Mouse (Mus musculus) layer of hippocampus, postnatal 14 days (tissue): ENCODE results near the gene Foxf2. TPM values are rescaled to one million over a fixed set of nuclear protein-coding genes. Genes with fewer than 3 reads are reported as not detected.

ENCODE experiments used
- DNase-seq, 2 experiments: peaks; one replicate each; pipeline ENCODE4 v3.0.0; 2021 to 2022; ENCODE audit warnings: low spot score in 2 of 2, mixed read lengths in 1 of 2
- total RNA-seq, 2 experiments: library from RNA; stranded (reverse); gene quantifications; 2 replicates each; pipeline ENCODE4 v1.2.3; 2021

Gene Foxf2
- total RNA-seq, 2 experiments from 2014 or later: 7.0 to 7.5 TPM

DNA sequence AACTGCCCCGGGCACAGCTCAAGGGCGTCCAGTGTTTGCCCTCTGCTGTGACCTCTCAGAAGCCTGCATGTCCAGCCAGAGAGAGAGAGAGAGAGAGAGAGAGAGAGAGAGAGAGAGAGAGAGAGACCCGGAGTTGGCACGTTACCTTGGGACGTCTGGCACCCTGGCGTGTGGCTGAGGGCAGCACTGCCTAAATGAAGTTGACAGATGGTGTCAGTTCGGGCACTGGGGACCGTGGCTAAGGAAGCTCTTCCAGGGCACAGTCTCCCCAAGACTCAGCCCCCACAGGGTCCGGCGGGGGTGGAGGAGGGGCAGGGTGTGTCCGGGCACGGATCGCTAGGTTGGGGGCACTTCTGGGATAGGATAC lies 667 bp upstream of the Foxf2 start:
- no peak for DNase-seq

DNA sequence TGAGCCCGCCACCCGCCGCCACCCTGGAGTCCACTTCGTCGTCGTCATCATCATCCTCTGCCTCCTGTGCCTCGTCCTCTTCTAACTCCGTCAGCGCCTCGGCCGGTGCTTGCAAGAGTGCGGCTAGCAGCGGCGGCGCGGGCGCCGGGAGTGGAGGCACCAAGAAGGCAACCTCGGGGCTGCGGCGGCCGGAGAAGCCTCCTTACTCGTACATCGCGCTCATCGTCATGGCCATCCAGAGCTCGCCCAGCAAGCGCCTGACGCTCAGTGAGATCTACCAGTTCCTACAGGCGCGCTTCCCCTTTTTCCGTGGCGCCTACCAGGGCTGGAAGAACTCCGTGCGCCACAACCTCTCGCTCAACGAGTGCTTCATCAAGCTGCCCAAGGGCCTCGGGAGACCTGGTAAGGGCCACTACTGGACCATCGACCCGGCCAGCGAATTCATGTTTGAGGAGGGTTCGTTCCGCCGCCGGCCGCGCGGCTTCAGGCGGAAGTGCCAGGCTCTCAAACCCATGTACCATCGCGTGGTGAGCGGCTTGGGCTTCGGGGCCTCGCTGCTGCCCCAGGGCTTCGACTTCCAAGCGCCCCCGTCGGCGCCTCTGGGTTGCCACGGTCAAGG lies 676 bp downstream of the Foxf2 start:
- no peak for DNase-seq

DNA sequence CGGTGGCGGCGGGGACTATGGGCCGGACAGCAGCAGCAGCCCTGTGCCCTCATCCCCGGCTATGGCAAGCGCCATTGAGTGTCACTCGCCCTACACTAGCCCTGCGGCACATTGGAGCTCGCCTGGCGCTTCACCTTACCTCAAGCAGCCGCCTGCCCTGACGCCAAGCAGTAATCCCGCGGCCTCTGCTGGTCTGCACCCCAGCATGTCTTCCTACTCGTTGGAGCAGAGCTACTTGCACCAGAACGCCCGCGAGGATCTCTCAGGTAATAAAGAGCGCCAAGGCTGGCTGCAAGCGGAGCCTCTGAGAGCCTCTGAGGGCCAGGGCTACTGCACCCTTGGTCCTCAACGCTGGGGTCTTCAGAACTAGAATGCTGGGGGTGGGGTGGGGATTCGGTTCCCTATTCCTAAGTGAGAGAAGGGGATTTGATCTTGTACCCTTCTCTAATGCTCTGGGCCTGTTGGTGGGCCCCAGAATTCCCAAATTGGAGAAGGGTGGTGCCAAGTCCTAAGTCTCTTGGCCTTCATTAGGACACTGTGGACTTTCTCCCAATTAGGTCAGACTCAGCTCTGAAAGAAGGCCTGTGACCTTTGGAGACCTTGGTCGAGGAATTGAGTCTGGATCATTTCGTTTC lies 1.5 kb downstream of the Foxf2 start:
- DNase-seq: no peak

DNA sequence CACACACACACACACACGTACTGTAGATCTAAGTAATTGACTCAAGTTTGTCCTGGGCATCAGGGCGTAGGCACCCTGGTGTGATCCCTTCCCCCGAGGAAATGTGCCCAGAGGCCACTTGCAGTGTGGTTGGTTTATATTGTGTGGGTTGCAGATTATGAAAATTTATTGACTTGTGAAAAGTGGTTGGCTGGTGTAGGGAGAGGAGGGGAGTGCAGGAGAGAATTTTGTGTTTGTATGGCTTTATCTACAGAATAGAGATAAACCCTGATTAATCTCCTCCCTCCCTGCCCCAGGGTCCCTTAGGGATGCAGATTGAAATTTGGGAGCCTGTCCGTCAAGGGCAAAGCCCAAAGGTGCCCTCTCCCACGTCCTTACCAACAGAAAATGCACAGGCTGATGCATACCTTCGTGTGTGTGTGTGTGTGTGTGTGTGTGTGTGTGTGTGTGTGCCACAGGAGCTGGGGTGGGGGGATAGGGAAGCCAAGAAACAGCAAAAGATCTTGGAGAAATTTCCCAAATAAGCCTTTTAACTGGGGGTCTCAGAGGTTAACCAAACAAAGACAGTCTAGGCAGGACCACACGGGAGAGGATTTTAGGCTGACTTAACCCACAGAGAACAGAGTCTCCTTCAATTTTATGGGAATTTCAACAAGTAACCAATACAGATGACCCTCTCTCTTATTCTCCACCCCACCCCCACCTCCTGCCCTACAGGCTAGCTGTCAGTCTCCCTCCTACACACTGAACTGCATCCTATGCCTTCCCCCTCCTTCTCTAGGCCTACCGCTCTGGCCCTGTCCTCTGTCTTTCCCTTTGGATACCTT lies 2.5 kb downstream of the Foxf2 start:
- DNase-seq: no peak

DNA sequence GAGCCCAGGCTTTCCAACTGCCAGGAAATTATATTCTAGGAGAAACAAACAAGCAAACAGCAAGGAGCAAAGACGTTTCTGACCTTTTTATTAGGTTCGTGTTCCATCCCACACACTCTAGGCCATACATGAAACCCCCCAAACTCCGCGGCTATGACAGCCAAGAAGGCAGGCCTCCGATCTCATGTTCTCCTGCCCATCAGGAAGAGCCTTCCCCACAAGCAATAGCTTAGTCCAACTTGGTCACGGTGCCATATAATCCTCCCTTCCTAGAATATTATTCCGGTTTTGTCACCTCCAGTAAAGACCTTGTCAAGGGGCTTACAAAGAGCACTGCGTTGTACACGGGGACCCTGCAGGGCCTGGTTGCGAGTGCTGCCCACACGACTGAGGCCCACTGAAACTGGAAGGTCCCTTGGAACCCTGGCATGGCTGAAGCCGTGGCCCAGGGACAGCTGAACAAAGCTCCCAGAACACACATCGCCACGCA lies 3.1 kb downstream of the Foxf2 start:
- no peak for DNase-seq

DNA sequence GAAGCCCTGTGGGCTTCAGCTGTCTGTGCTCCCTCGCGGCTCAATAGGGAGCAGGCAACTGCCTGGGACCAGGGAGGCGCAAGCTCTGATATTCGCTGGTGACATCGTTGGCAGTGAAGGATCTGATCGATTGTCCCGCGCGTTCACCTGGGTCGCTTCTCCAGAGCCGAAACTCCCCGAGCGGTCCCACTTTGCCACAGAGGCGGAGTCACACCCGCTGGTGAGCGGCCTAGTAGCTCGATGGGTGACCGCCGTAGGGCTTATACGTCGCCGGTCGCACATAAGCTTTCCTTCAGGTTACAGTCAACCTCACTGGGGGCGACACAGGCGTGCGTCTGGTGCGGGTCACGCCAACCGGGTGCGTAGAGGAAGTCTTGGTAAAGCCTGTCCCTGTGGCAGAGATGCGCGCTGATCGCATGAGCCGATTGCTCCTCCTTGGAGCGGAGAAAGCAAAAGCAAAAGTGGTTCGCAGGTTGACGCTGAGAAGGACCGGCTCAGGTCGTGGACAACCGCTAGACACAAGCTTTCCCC lies 3.8 kb downstream of the Foxf2 start:
- DNase-seq: no peak

DNA sequence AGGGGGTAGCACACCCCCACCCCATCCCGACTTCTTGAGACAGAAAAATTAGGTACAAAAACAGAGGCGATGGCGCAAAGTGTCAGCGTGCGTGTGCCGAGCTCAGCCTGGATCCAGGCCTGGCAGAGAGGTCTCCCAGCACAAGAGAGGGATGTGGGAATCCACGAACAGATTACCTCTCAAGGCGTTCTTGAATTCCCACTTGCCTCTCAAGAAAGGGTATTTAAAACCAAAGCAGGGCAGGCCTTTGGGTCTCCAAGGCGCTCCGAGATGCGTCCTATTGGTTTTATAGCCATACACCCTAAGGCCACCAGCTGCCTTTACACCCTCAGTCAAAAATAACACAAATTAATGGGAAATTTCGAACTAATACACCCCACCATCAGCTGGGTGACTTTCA lies 4.4 kb downstream of the Foxf2 start:
- no peak for DNase-seq

DNA sequence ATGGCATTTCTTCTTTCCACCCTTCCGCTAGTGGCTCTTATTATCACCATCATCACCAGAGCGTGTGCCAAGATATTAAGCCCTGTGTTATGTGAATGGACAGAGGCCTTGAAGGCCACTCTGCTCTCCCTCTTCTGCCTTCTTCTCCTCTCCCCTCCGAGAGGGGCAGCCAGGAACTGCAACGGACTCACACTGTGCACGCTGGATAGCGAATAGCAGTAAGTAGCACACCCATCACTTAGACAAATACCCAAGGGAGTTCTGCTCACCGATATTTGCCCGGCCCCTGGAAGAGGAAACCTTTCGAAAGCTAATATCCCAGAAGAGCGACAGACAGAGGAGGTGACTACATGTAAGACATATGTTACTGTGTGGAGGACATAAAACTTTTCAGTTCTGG lies 4.9 kb downstream of the Foxf2 start:
- DNase-seq: no peak

DNA sequence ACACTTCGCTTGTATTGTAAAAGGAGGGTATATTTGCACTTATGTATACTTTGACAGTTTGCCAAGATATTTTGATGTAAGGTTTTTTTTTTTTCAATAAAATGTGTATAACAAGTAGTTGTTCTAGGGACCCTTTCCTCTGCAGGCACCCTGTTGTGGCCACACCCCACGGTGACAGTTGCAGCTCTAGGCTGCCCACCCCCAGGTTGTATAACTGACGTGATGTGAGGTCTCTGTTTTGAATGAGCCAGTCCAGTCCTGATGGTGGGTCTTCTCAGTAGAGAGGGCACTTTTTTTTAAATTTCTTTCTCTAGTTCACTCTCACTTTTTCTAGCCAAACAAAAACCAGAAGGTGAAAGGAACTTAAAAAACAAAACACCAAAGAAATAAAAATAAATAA lies 5.7 kb downstream of the Foxf2 start:
- DNase-seq: no peak

DNA sequence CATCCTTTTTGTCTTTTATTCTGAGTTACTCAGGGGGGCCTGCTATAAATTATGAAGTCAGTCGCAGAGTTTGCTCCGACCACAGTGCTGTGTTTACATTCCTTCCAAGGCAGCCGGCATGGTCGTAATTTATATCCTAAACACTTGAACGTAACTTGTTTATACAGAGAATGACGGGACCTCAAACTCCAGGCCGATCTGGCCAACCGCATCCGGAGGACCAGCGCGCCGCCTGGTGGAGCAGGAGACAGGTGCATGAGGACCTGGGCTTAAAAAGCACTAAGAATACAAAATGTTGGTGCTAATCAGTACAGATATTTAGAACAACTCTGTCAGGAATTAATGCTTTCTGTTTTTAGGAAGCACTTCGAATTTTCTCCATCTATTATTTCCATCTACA lies 6.8 kb downstream of the Foxf2 start:
- DNase-seq: peak in 1 of 2 experiments; percentile 51

DNA sequence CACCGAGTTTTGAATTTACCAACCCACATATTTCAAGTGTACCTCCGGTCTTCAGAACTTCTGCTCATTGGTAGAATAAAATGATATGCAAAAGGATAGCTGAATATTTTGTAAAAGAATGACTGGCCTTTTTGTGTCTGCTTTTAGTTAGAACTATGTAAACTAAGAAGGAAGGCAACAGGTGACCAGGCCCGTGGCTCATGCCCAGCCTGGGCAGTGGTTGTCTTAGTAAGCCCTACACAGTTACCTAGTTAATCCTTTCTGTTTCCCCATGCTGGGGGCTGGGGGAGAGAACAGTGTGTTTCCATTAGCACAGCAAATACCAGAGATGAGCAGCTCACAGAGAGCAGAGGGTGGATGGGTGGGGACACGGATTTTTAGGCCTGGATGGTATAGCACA lies 7.6 kb downstream of the Foxf2 start:
- no peak for DNase-seq

DNA sequence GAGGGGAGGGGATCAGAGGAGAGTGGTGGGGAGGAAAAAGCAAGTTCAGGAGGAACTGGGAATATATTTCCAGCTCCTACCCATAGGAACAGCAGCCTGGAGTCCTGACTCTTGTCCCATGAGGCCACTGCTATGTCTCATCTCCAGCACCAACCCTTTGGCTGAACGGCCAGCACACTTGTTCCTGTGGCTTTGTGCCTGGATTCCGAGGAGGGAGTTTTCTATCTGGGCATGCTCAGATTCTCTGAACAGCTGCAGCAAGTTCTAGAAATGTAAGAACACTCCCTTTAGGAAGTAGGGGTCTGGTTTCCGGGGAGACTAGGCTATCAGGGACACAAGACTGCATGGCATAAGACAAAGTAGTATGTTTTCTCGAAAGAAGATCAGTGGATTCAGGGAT lies 9.9 kb downstream of the Foxf2 start:
- DNase-seq: no peak

DNA sequence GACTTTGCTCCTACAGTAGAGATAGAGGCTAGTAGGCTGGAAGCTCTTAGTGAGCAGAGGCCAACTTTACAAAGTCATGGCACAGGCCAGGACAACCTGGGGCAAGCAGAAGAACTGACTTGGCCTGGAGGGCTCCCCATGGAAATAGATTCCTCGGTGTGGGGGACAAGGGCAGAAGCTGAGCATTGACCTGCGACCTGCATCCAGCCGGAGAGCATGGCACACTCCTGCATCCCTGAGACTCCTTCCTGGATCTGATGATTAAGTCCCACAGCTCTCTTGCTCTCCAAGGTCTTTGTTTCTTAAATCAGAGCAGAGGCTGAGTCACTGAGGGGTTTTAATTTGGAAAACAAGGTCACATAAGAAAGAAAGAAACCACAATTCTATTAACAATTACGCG lies 15.9 kb downstream of the Foxf2 start:
- DNase-seq: no peak

DNA sequence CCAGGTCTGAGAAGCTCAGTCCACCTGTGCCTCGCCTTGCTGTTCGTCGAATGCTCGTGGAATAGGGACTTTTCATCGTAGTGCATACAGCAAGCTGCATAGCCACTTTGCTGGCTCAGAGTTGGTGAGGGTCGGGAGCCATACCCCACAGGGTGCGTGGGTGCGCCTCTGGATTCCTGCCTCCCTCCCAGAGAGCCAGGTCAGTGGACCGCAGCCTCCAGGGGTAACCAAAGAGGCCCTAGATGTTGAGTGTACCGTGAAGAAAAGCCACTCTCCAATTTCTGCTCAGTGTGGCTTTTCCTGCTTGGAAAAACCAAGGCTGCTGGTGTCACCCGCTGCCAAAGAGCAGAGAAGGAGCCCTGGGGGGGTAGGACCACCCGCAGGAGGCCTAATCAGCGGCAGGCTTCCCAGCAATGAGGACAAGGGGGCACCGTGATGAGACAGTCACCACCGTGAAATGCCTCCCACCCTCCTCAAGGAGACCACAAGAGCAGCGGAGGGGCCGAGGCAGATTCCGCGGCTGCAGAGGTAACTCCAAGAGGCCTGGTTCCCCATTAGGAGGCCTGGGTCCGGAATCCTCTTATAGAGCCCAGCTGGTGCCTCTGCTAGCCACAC lies 26.6 kb downstream of the Foxf2 start:
- DNase-seq: no peak

DNA sequence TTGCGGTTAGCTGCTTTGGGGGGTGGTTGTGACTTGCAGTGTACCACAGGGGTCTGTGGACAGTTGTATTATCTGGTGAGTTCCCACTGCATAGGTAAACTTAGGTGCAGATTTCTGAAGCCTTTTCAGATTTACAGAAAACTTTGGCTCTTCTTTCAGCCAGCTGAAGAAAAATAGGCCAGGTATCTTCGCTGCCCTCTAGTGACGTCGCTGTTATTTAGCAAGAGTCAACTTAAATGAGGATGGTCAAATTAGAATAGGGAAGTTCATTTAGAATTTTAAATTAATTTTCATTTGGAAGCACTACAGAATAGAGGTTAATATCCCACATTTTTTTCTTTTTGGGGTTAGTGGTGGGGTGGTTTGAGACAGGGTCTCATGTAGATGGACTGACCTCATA lies 30.6 kb downstream of the Foxf2 start:
- no peak for DNase-seq

DNA sequence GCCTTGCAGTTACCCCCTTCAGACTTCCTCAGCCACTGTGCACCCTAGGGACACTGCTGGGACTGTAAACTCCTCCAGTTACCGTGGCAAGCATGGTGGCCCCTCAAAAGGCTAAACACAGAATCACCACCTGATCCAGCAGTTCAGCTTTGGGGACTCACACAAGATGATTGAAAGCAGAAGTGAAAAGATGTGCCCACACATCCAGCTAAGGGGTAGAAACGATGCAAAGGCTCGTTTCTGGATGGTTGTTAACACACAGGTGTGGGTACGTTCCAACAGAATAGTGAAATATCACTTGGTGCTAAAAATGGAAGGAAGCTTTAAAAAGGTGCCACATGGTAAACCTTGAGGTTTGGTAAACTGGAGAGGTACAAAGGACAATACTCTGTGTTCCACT lies 32.6 kb downstream of the Foxf2 start:
- no peak for DNase-seq

DNA sequence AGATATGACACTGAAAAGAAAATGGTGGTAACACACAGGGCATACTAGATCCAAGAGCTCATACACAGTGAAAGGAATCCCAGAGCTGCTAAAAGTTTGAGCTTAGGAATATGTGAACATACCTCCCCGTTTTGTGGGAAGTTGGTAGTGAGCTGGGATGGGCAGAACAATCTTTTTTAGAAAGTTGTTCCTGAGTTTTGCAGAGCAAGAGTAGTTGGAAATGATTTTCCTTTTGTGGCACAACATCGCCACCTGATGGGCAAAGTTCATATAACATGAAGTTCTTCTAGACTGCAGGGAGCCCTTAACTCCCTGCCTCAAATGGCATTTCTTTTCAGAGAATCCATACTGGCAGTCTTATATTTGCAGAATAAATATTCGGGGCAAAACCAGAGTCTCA lies 33.3 kb downstream of the Foxf2 start:
- peak; percentile 55 to 82 for DNase-seq

DNA sequence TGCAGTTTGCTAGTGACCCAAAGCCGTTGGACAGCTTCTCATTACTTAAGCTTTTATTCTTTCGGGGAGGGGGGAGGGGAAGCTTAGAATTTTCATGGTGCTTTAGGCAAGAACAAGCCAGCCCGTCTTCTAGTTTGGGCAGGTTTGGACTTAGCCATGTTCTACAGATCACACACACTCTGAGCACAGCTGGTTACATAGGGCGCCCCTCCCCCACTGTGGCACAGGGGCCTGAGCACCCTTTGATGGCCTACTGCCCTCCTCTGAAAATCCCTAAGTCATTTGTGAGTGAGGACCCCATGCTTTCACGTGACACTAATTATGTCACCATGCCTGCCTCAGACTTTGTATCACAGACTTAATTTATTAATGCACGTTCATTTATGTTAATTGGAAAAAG lies 35.6 kb downstream of the Foxf2 start:
- no peak for DNase-seq

DNA sequence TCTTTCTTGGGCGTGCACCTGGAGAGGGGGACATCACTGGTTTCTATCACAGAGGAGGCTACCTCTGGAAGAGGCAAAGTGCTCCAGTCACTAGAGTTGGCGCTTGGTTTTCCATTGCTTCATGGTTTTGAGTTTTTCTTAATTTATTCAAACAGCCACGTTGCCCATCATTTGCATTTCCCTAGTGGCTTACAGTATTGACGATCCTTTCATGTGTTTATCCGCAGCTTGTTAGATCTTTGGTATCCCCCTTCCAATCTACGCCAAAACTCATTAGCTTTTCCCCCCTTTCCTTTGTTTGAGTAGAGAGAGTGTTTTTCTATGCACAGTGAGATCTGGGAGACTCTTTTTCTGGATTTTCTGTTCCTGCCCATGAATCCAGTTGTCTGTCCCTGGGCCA lies 39.8 kb downstream of the Foxf2 start:
- DNase-seq: no peak

DNA sequence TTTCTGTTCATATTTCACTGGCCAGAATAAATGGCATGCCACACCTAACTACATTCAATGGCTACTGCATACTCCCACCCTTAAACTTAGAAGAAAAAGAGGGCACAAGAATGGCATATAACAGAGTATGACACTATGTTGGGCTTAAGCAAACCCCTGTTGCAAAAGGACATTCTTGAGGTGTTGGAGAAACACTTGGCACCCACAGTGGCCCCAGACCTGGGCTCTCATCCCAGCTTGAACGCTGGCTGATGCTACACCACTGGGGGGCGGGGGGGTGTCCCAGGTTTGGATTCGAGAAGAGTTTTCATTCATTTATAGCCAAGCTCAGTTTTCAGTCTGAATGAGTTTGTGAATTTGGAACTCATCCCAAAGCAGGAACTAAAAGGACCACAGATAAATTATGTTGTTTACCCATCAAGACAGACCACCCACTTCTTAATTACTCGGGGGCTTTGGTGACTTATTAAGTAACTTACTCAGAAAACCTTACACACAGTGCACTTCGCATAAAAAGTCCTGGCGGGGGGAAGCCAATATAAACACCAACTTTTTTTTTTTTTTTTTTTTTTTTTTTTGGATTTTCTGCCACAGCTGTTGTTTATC lies 42.4 kb downstream of the Foxf2 start:
- no peak for DNase-seq

DNA sequence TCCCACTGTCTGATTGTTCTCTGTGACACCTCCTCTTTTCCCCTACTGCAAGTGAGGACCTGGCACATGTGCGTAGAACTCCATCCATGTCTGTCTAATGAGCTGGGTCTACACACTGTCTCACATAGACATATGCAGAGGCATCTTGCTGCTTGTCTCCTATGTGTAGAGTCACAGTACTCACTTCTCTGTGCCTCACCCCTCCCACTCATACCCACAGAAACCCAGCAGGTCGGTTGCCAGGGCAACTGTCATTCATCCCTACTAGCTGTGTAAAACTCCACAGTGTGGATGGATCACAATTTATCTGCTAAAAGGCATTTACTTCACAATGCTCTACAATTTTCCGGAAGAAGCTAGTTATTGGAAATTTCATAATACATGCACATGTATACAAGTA lies 46.5 kb downstream of the Foxf2 start:
- no peak for DNase-seq
